Mouse (Mus musculus): ENCODE results near the gene Tubgcp4. TPM values are rescaled to one million over a fixed set of nuclear protein-coding genes. Genes with fewer than 3 reads are reported as not detected.

The Tubgcp4 gene
- polyA plus RNA-seq, 1 experiment = 34.7 TPM

DNA sequence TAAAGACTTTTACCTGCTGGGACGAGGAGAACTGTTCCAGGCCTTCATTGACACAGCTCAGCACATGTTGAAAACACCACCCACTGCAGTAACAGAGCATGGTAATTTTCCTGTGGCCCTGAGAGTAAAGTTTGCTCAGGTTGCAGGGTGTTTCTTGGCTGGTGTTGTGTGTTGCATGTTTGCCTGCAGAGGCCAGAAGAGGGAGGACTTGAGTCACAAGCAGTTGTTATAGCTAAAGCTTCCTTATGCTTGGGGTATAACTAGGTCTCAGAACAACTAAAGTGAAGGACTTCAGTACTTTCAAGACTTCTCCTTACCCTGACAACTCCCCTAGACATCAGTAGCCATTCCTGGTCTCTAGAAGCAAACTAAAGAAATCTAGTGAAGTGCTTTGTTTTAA is 18.1 kb downstream of the Tubgcp4 start:
- no peak for DNase-seq (ENCODE audit: extremely low spot score in 1 of 2, low spot score in 1 of 2)

DNA sequence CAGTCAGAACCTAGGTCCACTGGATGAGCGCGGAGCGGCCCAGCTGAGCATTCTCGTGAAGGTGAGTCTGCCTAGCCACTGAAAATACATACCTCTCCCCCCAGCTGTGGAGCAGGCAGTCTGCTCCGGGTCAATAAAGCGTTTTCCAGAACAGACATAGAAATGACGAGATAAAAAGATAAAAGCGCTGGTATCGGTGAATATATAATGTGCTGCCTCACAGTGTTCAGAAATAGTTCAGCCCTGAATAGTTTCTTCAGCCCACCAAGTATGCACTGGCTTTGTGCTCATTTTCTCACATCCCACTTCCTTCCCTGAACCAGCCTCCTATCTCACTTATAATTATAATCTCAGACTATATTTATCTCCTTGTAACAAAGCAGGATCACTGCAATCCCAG is 25.0 kb downstream of the Tubgcp4 start:
- DNase-seq (ENCODE audit: extremely low spot score in 1 of 2, low spot score in 1 of 2) = peak; percentile 63 to 72

DNA sequence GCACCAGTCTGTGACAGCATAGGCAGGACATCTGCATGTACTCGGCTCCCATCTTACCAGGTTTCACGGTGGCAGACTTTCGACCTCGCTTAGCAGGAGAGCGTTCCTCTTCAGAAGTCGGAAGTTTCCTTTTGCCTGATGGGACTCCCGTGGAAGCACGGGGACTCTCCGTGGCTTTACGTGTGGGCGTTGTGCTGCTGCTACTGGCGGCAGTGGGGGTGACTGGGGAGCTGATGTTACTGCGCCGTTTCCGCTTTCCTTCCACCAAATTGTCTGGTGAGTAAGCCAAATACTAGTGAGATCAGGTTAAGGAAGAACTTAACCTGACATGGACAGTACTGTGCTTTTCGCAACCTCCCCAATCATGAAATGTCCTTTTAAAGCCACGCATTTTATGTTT is 33.8 kb downstream of the Tubgcp4 start:
- peak in 1 of 2 experiments; percentile 47 for DNase-seq (ENCODE audit: extremely low spot score in 1 of 2, low spot score in 1 of 2)

DNA sequence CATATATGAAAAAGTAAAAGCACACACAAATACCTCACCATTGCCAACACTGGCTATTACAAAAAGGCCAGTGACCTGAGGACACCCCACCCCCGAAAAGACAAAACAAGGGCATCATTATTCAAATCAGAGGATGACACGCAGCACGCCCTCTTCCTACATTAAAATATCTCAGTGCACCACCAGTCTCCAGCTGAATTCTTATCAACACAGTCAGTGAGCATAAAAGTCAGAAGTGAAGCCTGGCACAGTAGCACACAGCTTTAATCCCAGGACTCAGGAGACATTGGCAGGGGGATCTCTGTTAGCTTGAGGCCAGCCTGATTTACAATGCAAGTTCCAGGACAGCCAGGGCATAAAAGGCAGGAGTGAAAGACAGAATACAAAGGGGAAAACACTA is 36.1 kb downstream of the Tubgcp4 start:
- no peak for DNase-seq (ENCODE audit: extremely low spot score in 1 of 2, low spot score in 1 of 2)

DNA sequence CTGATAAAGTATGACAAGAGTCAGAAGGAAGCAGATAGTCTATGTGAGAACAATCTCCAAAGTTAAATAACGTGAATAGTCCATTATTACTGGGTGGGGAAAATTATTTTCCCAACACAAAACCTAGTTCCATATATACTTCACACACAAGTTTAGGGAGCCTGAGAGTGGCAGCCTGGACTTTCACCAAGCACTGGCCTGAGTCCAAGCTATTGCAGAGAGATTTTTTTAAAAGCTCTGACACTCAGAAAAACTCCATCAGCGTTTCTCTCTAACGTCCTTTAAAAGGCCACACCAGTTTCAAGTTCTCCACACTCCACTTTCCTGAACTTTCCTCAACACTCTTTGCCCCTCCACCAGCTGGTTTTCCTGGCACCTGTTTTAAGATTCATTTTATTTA is 44.0 kb downstream of the Tubgcp4 start:
- DNase-seq (ENCODE audit: extremely low spot score in 1 of 2, low spot score in 1 of 2) = no peak

DNA sequence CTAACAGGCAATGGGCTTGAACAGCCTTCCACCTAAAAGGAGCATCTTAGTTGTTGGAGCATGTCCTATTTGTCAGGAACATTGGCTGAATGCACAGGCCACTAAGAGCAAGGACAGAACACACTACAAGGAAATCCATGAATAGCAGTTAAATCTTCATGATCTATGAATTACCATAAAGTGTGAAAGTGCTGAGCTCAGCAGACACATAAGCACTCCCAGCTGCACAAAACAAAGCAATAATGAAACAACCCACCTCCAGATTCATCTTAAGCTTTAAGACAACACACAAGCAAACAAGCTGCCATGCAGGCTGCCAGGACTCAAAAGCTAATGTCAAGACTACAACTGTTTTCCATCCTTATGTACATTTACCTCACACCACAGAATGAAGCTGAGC is 48.7 kb downstream of the Tubgcp4 start:
- DNase-seq (ENCODE audit: extremely low spot score in 1 of 2, low spot score in 1 of 2) = no peak

DNA sequence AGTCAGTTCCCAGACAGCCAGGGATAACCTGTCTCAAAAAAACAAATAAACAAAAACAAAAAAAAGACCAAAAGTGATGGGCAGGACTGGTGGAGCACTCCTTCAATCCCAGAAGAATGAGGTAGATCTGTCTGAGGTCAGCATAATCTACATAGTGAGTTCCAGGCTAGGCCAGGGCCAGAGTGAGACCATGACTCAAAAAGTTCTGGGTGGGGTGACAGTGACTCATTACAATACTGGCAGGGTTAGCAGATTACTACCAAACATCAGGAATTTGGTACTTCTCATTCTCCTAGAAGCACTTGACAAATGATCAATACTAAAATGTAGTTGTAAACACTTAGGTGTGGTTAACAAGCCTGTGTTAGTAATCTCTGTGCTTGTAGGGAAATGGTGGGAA is 49.5 kb downstream of the Tubgcp4 start:
- DNase-seq (ENCODE audit: extremely low spot score in 1 of 2, low spot score in 1 of 2) = no peak

DNA sequence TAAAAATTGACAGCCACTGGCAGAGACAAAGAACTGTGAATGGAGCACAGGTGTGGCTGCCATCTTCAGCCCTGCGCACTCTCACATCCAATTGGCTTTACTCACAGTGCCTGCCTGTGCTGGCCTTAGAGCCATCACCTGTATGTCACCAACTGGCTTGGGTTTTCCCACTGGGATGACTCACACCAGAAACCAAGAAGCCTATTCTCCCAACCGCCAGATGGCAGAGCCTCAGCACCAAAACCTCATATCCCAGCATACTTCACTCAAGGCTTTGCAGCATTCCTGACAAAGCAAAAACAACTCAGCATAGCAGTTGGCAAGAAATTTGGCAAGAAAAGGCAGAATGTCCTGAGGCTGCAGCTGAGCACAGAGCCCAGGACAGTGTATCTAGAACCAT is 52.6 kb downstream of the Tubgcp4 start:
- DNase-seq (ENCODE audit: extremely low spot score in 1 of 2, low spot score in 1 of 2) = peak; percentile 44 to 73

DNA sequence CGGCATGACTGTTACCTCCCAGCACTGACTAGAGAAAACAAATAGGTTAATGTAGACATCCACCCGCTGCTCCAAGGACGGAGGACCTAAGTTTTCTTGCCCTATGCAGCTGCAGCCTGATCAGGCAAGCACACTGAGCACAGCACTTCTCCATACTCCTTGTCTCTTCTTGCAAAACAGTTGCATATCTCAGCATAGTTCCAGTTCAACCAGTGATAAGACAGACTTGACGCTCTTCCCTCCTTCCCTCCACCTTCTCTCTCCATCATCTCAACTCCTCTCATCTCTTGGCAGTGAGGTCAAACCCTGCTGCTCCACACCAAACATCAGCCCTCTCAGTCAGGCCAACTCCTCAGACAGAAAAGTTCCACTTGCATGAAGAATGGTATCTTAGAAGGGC is 57.7 kb downstream of the Tubgcp4 start:
- DNase-seq (ENCODE audit: extremely low spot score in 1 of 2, low spot score in 1 of 2) = no peak

DNA sequence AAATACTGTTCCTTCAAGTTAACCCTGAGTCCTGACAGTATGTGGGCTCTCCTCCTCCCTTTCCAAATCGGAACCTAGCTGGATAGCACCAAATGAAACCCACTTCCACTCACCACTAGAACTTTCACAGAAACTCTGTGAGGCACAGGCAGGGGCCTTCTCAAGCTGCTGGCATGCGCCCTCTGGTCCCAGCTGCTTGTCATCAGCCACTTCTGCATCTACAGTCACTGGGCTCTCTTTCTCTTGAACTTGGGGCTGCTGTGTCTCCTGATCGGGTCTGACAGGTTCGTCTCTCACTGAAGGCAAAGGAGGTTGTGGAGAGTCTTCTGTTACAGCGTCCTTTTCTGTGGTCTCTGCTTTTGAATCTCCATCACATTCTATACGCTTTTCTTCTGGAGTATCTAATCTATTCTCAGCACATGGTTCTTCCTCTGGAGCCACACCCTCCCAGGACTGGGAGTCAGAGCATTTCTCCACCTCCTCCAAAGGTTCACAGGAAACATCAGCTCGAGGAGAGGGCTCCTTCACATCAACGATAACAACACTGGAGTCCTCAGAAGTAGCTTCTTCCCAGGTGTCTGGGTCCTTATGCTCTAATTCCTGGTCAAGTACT is 65.1 kb downstream of the Tubgcp4 start:
- no peak for DNase-seq (ENCODE audit: extremely low spot score in 1 of 2, low spot score in 1 of 2)

DNA sequence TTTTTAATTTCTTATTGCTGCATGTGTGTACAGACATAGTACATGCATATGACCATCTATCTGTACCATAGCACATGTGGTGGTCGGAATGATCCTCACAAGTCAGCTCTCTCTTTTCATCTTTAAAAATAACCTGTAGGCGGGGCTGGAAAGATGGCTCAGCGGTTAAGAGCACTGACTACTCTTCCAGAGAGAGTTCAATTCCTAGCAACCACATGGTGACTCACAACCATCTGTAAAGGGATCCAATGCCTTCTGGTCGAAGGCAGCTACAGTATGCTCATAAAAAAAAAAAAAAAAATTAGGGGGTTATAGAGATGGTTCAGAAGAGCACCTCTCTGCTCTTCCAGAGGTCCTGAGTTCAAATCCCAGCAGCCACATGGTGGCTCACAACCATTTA is 69.0 kb downstream of the Tubgcp4 start:
- peak in 1 of 2 experiments; percentile 19 for DNase-seq (ENCODE audit: extremely low spot score in 1 of 2, low spot score in 1 of 2)

DNA sequence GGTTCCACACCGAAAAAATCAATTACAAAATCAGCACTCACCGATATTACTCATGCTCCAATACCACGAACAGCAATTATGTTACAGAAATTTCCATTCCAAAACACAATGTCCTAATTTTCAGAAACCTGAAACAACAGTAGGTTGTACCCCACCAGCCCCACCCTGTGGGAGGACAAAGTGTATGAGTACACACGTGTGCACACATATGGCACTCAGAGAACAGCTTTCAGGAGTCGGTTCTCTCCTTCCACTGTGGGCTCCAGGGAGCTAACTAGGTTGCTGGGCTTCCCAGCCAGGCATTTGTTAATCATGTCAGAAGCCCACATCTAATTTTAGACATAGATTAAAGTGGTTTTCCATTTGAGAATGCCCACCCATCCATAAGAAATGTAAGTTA is 73.6 kb downstream of the Tubgcp4 start:
- DNase-seq (ENCODE audit: extremely low spot score in 1 of 2, low spot score in 1 of 2) = no peak

Other genes starting within 250 kb of the Tubgcp4 start
- 18.2 and 21.0 TPM in 2 replicates for gene Ubr1, start 199.9 kb upstream of the Tubgcp4 start, polyA plus RNA-seq (2012; rRNA removed)
- 28.1 and 29.7 TPM in 2 replicates for gene Tmem62, start 193.6 kb upstream of the Tubgcp4 start, polyA plus RNA-seq (2012; rRNA removed)
- 74.6 and 83.2 TPM in 2 replicates for gene Ccndbp1, start 162.3 kb upstream of the Tubgcp4 start, polyA plus RNA-seq (2012; rRNA removed)
- gene Epb42, start 133.6 kb upstream of the Tubgcp4 start, polyA plus RNA-seq (2012; rRNA removed) = not detected in 2 replicates
- 0.04 TPM in 2 replicates for gene Tgm5, start 84.8 kb upstream of the Tubgcp4 start, polyA plus RNA-seq (2012; rRNA removed)
- gene Tgm7, start 60.9 kb upstream of the Tubgcp4 start, polyA plus RNA-seq (2012; rRNA removed) = 0.69 and 0.78 TPM in 2 replicates
- gene Adal, start 30.2 kb upstream of the Tubgcp4 start, polyA plus RNA-seq (2012; rRNA removed) = 21.2 and 22.5 TPM in 2 replicates
- 5.1 and 6.1 TPM in 2 replicates for gene Lcmt2, start 30.0 kb upstream of the Tubgcp4 start, polyA plus RNA-seq (2012; rRNA removed)
- 3.8 and 4.0 TPM in 2 replicates for gene Zscan29, start 471 bp downstream of the Tubgcp4 start, polyA plus RNA-seq (2012; rRNA removed)
- gene Trp53bp1, start 100.8 kb downstream of the Tubgcp4 start, polyA plus RNA-seq (2012; rRNA removed) = 77.5 and 90.7 TPM in 2 replicates
- 212 and 218 TPM in 2 replicates for gene Map1a, start 118.9 kb downstream of the Tubgcp4 start, polyA plus RNA-seq (2012; rRNA removed)
- 96.5 and 104 TPM in 2 replicates for gene Ppip5k1, start 184.7 kb downstream of the Tubgcp4 start, polyA plus RNA-seq (2012; rRNA removed)
- 224 and 248 TPM in 2 replicates for gene Ckmt1, start 187.1 kb downstream of the Tubgcp4 start, polyA plus RNA-seq (2012; rRNA removed)
- gene Strc, start 216.5 kb downstream of the Tubgcp4 start, polyA plus RNA-seq (2012; rRNA removed) = 0.78 and 0.88 TPM in 2 replicates
- gene Pdia3, start 243.1 kb downstream of the Tubgcp4 start, polyA plus RNA-seq (2012; rRNA removed) = 102 TPM in 2 replicates
- 8.4 and 8.6 TPM in 2 replicates for gene Catsper2, start 243.1 kb downstream of the Tubgcp4 start, polyA plus RNA-seq (2012; rRNA removed)

Data from frontal cortex, adult 2 months (tissue).